Mouse (Mus musculus) liver, embryonic 15.5 days (tissue): ENCODE data around the gene Srsf11. TPM values are rescaled to one million over a fixed set of nuclear protein-coding genes. Genes with fewer than 3 reads are reported as not detected.

ENCODE experiments used
- ATAC-seq: fragments of 200-750 bp; cut with Nextera tagmentation; 2 replicates; pipeline ENCODE4 v1.8.0; 2017; ENCODE audit warnings: moderate number of reproducible peaks, mild to moderate bottlenecking, moderate library complexity; ENCODE audit not compliant: insufficient read depth
- H3K27ac ChIP-seq: fragments of 300-500 bp; sonication (generic); replicated peaks from 2 replicates; pipeline ENCODE4 v1.5.1; 2015; ENCODE audit warnings: mild to moderate bottlenecking, inconsistent platforms
- H3K27me3 ChIP-seq: fragments of 300-500 bp; sonication (generic); 2 replicates; pipeline ENCODE4 v1.6.1; 2015; ENCODE audit warnings: mild to moderate bottlenecking, inconsistent platforms
- H3K36me3 ChIP-seq: fragments of 300-500 bp; sonication (generic); replicated peaks from 2 replicates; pipeline ENCODE4 v1.6.1; 2015; ENCODE audit warnings: moderate library complexity, mild to moderate bottlenecking, inconsistent platforms
- H3K4me1 ChIP-seq: fragments of 300-500 bp; sonication (generic); replicated peaks from 2 replicates; pipeline ENCODE4 v1.6.1; 2015; ENCODE audit warnings: inconsistent platforms
- H3K4me2 ChIP-seq: fragments of 300-500 bp; sonication (generic); 2 replicates; pipeline ENCODE4 v1.6.1; 2015; ENCODE audit warnings: moderate library complexity, mild to moderate bottlenecking, inconsistent platforms
- H3K4me3 ChIP-seq: fragments of 300-500 bp; sonication (generic); replicated peaks from 2 replicates; pipeline ENCODE4 v1.5.1; 2015; ENCODE audit warnings: mild to moderate bottlenecking, inconsistent platforms
- H3K9ac ChIP-seq: fragments of 300-500 bp; sonication (generic); 2 replicates; pipeline ENCODE4 v1.6.1; 2015; ENCODE audit warnings: moderate library complexity, mild to moderate bottlenecking, inconsistent platforms
- H3K9me3 ChIP-seq: fragments of 300-500 bp; sonication (generic); replicated peaks from 2 replicates; pipeline ENCODE4 v1.6.1; 2016; ENCODE audit warnings: inconsistent platforms
- WGBS: fragments of 180-500 bp; shearing (Covaris S2); methylation state at CpG from one replicate; pipeline ENCODE4 v1.1.7; 2015; ENCODE audit warnings: mixed read lengths; ENCODE audit not compliant: insufficient replicate concordance; 5-methylcytosine and 5-hydroxymethylcytosine counted together
- polyA plus RNA-seq: library from polyadenylated mRNA; unstranded; fragments of >200 nt; fragmentation: Nextera tagmentation; extraction: Ambion mirVana; gene quantifications from 2 replicates; pipeline ENCODE4 v1.2.1, GENCODE M21; 2015

Gene Srsf11
- polyA plus RNA-seq, 1 experiment from 2014 or later = 90.1 TPM

GRCm38 (mm10) chr3:157979619-157980018, 56.8 kb downstream of the Srsf11 start:
- Histone ChIP-seq H3K9me3 (no peaks in the 10 kb centered on the region), H3K4me3 (no peak overlapping the region), H3K4me1 (no peaks in the 10 kb centered on the region), H3K27ac (no peak overlapping the region), H3K36me3 (0 out of 2 replicates have a peak, but pooled peaks cover 8% of the 10 kb centered on the region), H3K9ac (no peak overlapping the region), H3K27me3 (no peaks in the 10 kb centered on the region), H3K4me2 (no peak overlapping the region)
- ATAC-seq = no peak

- Histone ChIP-seq H3K36me3 (peaks cover 10% of the 10 kb centered on the region), H3K9me3 (no peaks in the 10 kb centered on the region), H3K4me1 (no peaks in the 10 kb centered on the region), H3K27me3 (no peaks in the 10 kb centered on the region), H3K4me2 (no peak overlapping the region), H3K9ac (no peak overlapping the region), H3K4me3 (no peak overlapping the region), H3K27ac (no peak overlapping the region)
- ATAC-seq = no peak
- 89% methylated on average over 2 of the region's 2 CpGs for WGBS
Measured at GRCm38 (mm10) chr3:157973236-157973635, 63.2 kb downstream of the Srsf11 start.

GRCm38 (mm10) chr3:157971151-157971550, 65.3 kb downstream of the Srsf11 start:
- no peak for ATAC-seq
- 73% methylated on average over 2 of the region's 2 CpGs for WGBS
- no peak overlapping the region for H3K4me3 ChIP-seq

More at GRCm38 (mm10) chr3:157971151-157971550, 65.3 kb downstream of the Srsf11 start:
- Histone ChIP-seq H3K4me2 (no peak overlapping the region), H3K4me1 (no peaks in the 10 kb centered on the region), H3K27ac (no peak overlapping the region), H3K9ac (no peak overlapping the region), H3K9me3 (no peaks in the 10 kb centered on the region), H3K36me3 (peaks cover 10% of the 10 kb centered on the region), H3K27me3 (no peaks in the 10 kb centered on the region)

Other genes starting within 250 kb of the Srsf11 start
- 50.2 and 53.7 TPM in 2 replicates for gene Cth, start 111.6 kb downstream of the Srsf11 start, polyA plus RNA-seq
- gene Ankrd13c, start 89.4 kb downstream of the Srsf11 start, polyA plus RNA-seq = 10.2 and 12.2 TPM in 2 replicates
- 20.2 and 23.1 TPM in 2 replicates for gene Lrrc40, start within 50 bp of the Srsf11 start, polyA plus RNA-seq